Mouse (Mus musculus) embryo, embryonic 10 days (tissue): ENCODE results near the gene Dnajc30.

Experiments used
- DNase-seq: peaks from one replicate; pipeline ENCODE4 v3.0.0-alpha.2; 2015; ENCODE audit warnings: low spot score

Dnajc30 gene

DNA sequence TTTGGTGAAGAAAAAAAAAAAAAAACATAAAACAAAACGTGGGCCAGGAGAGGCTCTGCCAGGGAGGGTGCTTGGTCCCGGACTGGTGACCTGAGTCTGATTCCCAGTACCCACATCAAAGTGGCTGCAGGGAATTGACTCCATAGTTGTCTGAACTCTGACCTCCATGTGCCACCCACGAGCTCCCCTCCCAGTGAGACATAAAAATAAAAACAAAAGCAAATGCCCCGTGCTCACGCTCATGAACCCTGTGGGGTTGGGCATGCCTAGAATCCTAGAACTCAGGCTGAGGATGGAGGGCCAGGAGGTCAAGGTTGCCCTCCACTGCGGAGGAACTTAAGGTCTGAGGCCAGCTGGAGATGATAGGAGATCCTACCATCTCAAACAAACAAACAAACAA is 45.0 kb downstream of the Dnajc30 start:
- DNase-seq: no peak

DNA sequence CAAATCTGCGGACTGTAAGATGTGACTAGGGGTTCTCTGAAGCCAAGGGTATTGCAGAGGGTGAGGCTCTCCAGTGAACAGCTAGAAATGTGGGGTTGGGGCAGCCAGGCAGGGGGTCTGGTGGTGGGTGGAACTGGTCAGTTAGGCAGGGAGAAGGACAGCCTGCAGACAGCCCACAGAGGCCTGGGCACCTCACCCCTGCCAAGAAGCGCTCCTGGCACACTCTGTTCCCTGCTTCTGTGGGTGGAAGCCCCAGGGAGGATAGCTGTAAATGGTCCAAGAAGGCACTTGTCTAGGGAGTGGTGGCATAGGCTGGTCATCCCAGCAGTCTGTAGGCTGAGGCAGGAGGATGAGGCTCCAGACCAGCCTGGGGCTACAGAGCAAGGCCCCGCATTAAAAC is 45.4 kb downstream of the Dnajc30 start:
- DNase-seq: no peak

DNA sequence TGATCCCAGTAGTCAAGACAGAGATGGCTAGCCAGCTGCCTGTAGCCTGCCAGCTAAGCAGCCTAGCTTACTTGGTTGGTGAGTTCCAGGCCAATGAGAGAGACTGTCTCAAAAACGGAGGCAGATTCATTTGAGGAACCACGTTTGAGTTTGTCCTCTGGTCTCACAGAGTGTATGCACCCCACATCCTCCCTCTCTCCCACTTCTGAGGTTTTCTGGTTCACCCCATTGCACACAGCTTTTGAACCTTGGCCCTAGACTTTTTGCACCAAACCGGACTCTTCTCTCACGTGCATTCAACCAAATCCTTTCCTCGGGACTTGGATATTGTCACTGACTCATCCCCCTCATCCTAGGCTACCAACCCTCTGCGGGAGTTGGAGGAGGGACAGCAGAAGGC is 46.0 kb downstream of the Dnajc30 start:
- no peak for DNase-seq

DNA sequence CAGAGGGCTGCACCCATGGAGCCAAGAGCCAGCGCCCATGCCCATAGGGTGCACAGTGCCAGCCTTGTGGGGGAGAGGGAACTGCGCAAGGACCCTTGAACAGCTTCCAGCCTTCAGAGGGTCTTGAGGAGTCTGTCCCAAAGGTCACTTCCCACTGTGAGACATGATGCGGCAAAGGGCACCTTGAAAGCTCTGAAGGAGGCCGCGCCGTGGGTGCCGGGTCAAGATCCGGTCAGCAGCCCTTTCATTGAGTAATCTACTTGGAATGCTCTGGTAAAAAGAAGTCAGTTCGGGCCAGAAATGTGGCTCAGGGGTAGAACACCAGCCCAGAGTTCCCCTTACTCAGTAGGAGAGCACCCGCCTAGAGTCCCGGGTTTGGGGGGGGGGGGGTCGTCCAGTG is 49.8 kb downstream of the Dnajc30 start:
- DNase-seq: no peak

DNA sequence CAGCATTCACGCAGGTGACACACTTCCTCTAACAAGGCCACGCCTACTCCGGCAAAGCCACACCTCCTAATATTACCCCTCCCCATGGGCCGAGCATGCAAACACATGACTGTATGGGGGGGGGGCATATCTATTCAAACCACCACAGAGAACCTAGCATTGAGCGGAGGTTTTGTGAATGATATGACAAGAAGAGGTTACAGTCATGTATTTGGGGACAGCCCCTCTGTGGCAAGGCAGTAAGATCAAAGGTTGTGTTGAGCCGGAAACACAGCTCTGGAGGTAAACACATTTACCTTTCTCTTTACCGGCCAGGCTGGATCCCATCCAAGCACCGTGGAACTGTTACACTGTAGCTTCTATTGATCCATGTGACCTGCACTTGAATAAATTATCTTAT is 51.2 kb downstream of the Dnajc30 start:
- DNase-seq: no peak
